Mouse (Mus musculus): Measurements from ENCODE around the gene Csrnp1. TPM values are rescaled to one million over a fixed set of nuclear protein-coding genes. Genes with fewer than 3 reads are reported as not detected.

The Csrnp1 gene
- polyA plus RNA-seq, 1 experiment from 2014 or later: 7.1 TPM

- 8% methylated on average over 31 of the region's 31 CpGs for WGBS
- H3K4me3 ChIP-seq (replicated peaks): peak overlapping the region; percentile 47
- H3K4me2 ChIP-seq: peak overlapping the region; percentile 74
- H3K36me3 ChIP-seq: no peaks in the 10 kb centered on the region
- no peaks in the 10 kb centered on the region for H3K27me3 ChIP-seq
- H3K9ac ChIP-seq: peak overlapping the region; percentile 57
- peaks cover 17% of the 10 kb centered on the region for H3K4me1 ChIP-seq
- no peaks in the 10 kb centered on the region for H3K9me3 ChIP-seq (replicated peaks)
- ATAC-seq (replicated peaks; ENCODE audit: low FRiP score): peak; percentile 95
- H3K27ac ChIP-seq: peak overlapping the region; percentile 88
Measured at GRCm38 (mm10) chr9:120001945-120002725, 17.7 kb upstream of the Csrnp1 start.

GRCm38 (mm10) chr9:120000761-120001160 lies 16.3 kb upstream of the Csrnp1 start:
- Histone ChIP-seq H3K4me2 (no peak overlapping the region), H3K9me3 (replicated peaks) (no peaks in the 10 kb centered on the region), H3K4me1 (peaks cover 14% of the 10 kb centered on the region), H3K9ac (no peak overlapping the region), H3K27ac (no peak overlapping the region), H3K36me3 (no peaks in the 10 kb centered on the region), H3K27me3 (no peaks in the 10 kb centered on the region), H3K4me3 (replicated peaks) (no peak overlapping the region)
- 69% methylated on average over 5 of the region's 5 CpGs for WGBS
- no peak for ATAC-seq (replicated peaks; ENCODE audit: low FRiP score)

- no peak for ATAC-seq (replicated peaks; ENCODE audit: low FRiP score)
- WGBS: 71% methylated on average over 6 of the region's 6 CpGs
- H3K27ac ChIP-seq: no peak overlapping the region
Measured at GRCm38 (mm10) chr9:119999636-120000035, 15.2 kb upstream of the Csrnp1 start.

GRCm38 (mm10) chr9:119998776-119999175 lies 14.3 kb upstream of the Csrnp1 start:
- no peaks in the 10 kb centered on the region for H3K27me3 ChIP-seq
- ATAC-seq (replicated peaks; ENCODE audit: low FRiP score): no peak
- H3K4me2 ChIP-seq: no peak overlapping the region
- 70% methylated on average over 1 of the region's 1 CpGs for WGBS
- H3K27ac ChIP-seq: no peak overlapping the region
- H3K4me1 ChIP-seq: peaks cover 14% of the 10 kb centered on the region
- no peak overlapping the region for H3K4me3 ChIP-seq (replicated peaks)
- H3K36me3 ChIP-seq: no peaks in the 10 kb centered on the region
- H3K9me3 ChIP-seq (replicated peaks): no peaks in the 10 kb centered on the region
- H3K9ac ChIP-seq: no peak overlapping the region

More at GRCm38 (mm10) chr9:119999636-120000035, 15.2 kb upstream of the Csrnp1 start:
- no peak overlapping the region for H3K4me3 ChIP-seq (replicated peaks)
- H3K9me3 ChIP-seq (replicated peaks): no peaks in the 10 kb centered on the region
- peaks cover 14% of the 10 kb centered on the region for H3K4me1 ChIP-seq
- no peaks in the 10 kb centered on the region for H3K36me3 ChIP-seq
- no peak overlapping the region for H3K4me2 ChIP-seq
- H3K9ac ChIP-seq: no peak overlapping the region
- H3K27me3 ChIP-seq: no peaks in the 10 kb centered on the region

- ATAC-seq (replicated peaks; ENCODE audit: low FRiP score): no peak
- H3K36me3 ChIP-seq: no peaks in the 10 kb centered on the region
- WGBS: 90% methylated on average over 4 of the region's 4 CpGs
- H3K4me1 ChIP-seq: 0 out of 2 replicates have a peak, but pooled peaks cover 2% of the 10 kb centered on the region
- H3K4me3 ChIP-seq (replicated peaks): no peak overlapping the region
- no peaks in the 10 kb centered on the region for H3K9me3 ChIP-seq (replicated peaks)
- H3K4me2 ChIP-seq: no peak overlapping the region
- no peak overlapping the region for H3K9ac ChIP-seq
- no peak overlapping the region for H3K27ac ChIP-seq
- H3K27me3 ChIP-seq: peaks cover 14% of the 10 kb centered on the region
Measured at GRCm38 (mm10) chr9:119996080-119996479, 11.6 kb upstream of the Csrnp1 start.

GRCm38 (mm10) chr9:119994207-119994606 lies 9.7 kb upstream of the Csrnp1 start:
- H3K27me3 ChIP-seq: peaks cover 14% of the 10 kb centered on the region
- no peak overlapping the region for H3K27ac ChIP-seq
- no peaks in the 10 kb centered on the region for H3K36me3 ChIP-seq
- ATAC-seq (replicated peaks; ENCODE audit: low FRiP score): no peak
- no peak overlapping the region for H3K4me3 ChIP-seq (replicated peaks)
- no peak overlapping the region for H3K9ac ChIP-seq
- H3K9me3 ChIP-seq (replicated peaks): no peaks in the 10 kb centered on the region
- WGBS: 71% methylated on average over 7 of the region's 7 CpGs
- no peaks in the 10 kb centered on the region for H3K4me1 ChIP-seq
- H3K4me2 ChIP-seq: no peak overlapping the region

GRCm38 (mm10) chr9:119993092-119993844 lies 8.8 kb upstream of the Csrnp1 start:
- H3K36me3 ChIP-seq: no peaks in the 10 kb centered on the region
- ATAC-seq (replicated peaks; ENCODE audit: low FRiP score): no peak
- H3K27ac ChIP-seq: no peak overlapping the region
- no peak overlapping the region for H3K9ac ChIP-seq
- H3K27me3 ChIP-seq: peaks cover 14% of the 10 kb centered on the region
- no peaks in the 10 kb centered on the region for H3K9me3 ChIP-seq (replicated peaks)
- H3K4me3 ChIP-seq (replicated peaks): no peak overlapping the region
- 72% methylated on average over 10 of the region's 10 CpGs for WGBS
- H3K4me1 ChIP-seq: no peaks in the 10 kb centered on the region
- no peak overlapping the region for H3K4me2 ChIP-seq

- 32% methylated on average over 5 of the region's 5 CpGs for WGBS
- Histone ChIP-seq H3K27me3 (peaks cover 14% of the 10 kb centered on the region), H3K36me3 (no peaks in the 10 kb centered on the region), H3K9ac (no peak overlapping the region), H3K27ac (no peak overlapping the region), H3K9me3 (replicated peaks) (no peaks in the 10 kb centered on the region), H3K4me1 (0 out of 2 replicates have a peak, but pooled peaks cover under 1% of the 10 kb centered on the region), H3K4me2 (no peak overlapping the region), H3K4me3 (replicated peaks) (no peak overlapping the region)
- no peak for ATAC-seq (replicated peaks; ENCODE audit: low FRiP score)
Measured at GRCm38 (mm10) chr9:119991310-119991709, 6.9 kb upstream of the Csrnp1 start.

- 46% methylated on average over 7 of the region's 7 CpGs for WGBS
Measured at GRCm38 (mm10) chr9:119988304-119988703, 3.8 kb upstream of the Csrnp1 start.

GRCm38 (mm10) chr9:119985881-119986574 lies 1.6 kb upstream of the Csrnp1 start:
- Histone ChIP-seq H3K4me3 (replicated peaks) (no peak overlapping the region), H3K36me3 (no peaks in the 10 kb centered on the region), H3K27ac (no peak overlapping the region), H3K9me3 (replicated peaks) (no peaks in the 10 kb centered on the region), H3K27me3 (no peaks in the 10 kb centered on the region; the same call in 1 of the 2 replicates), H3K4me2 (no peak overlapping the region), H3K9ac (no peak overlapping the region), H3K4me1 (peaks cover 39% of the 10 kb centered on the region)
- 71% methylated on average over 10 of the region's 10 CpGs for whole genome bisulfite sequencing
- no peak for ATAC-seq (replicated peaks; ENCODE audit: low FRiP score)

More at GRCm38 (mm10) chr9:119988304-119988703, 3.8 kb upstream of the Csrnp1 start:
- Histone ChIP-seq H3K27ac (no peak overlapping the region), H3K4me2 (no peak overlapping the region), H3K9me3 (replicated peaks) (no peaks in the 10 kb centered on the region), H3K4me1 (peaks cover 16% of the 10 kb centered on the region), H3K9ac (no peak overlapping the region), H3K27me3 (peaks cover 14% of the 10 kb centered on the region), H3K36me3 (no peaks in the 10 kb centered on the region), H3K4me3 (replicated peaks) (no peak overlapping the region)
- no peak for ATAC-seq (replicated peaks; ENCODE audit: low FRiP score)

GRCm38 (mm10) chr9:119983585-119984535 lies 598 bp downstream of the Csrnp1 start:
- Histone ChIP-seq H3K4me3 (replicated peaks) (peak overlapping the region; percentile 71), H3K9me3 (replicated peaks) (no peaks in the 10 kb centered on the region), H3K36me3 (no peaks in the 10 kb centered on the region), H3K27ac (peak overlapping the region; percentile 97), H3K27me3 (no peaks in the 10 kb centered on the region), H3K4me1 (peaks cover 61% of the 10 kb centered on the region), H3K9ac (peak overlapping the region; percentile 67), H3K4me2 (peak overlapping the region; percentile 97)
- ATAC-seq (replicated peaks; ENCODE audit: low FRiP score): peak; percentile 80
- WGBS: 1% methylated on average over 54 of the region's 79 CpGs
